Mouse (Mus musculus): Measurements from ENCODE around the gene Ankrd39.
"Not testable (repeated sequence)": the region's sequence is repeated elsewhere in the genome, so short reads cannot be mapped to it uniquely, and the experiment has no call there.

Ankrd39 gene

GRCm38 (mm10) chr1:36554633-36555399 lies 7.6 kb upstream of the Ankrd39 start:
- DNase-seq (ENCODE audit: low read depth, low spot score): no peak

- DNase-seq (ENCODE audit: low read depth, low spot score): no peak
These were observed 5.3 kb upstream of the Ankrd39 start for GRCm38 (mm10) chr1:36552506-36552905.

- DNase-seq (ENCODE audit: low read depth, low spot score): no peak
These were observed 4.7 kb upstream of the Ankrd39 start for GRCm38 (mm10) chr1:36551904-36552303.

GRCm38 (mm10) chr1:36550075-36550863 lies 3.0 kb upstream of the Ankrd39 start:
- no peak for DNase-seq (ENCODE audit: low read depth, low spot score)

GRCm38 (mm10) chr1:36549491-36549890 lies 2.2 kb upstream of the Ankrd39 start:
- no peak for DNase-seq (ENCODE audit: low read depth, low spot score)

GRCm38 (mm10) chr1:36548771-36549170 lies 1.5 kb upstream of the Ankrd39 start:
- DNase-seq (ENCODE audit: low read depth, low spot score): no peak

GRCm38 (mm10) chr1:36547981-36548598 lies 845 bp upstream of the Ankrd39 start:
- no peak for DNase-seq (ENCODE audit: low read depth, low spot score)

GRCm38 (mm10) chr1:36545845-36546600 lies 1.2 kb downstream of the Ankrd39 start:
- DNase-seq (ENCODE audit: low read depth, low spot score): no peak

GRCm38 (mm10) chr1:36545382-36545781 lies 1.9 kb downstream of the Ankrd39 start:
- DNase-seq (ENCODE audit: low read depth, low spot score): no peak

GRCm38 (mm10) chr1:36542925-36543324 lies 4.3 kb downstream of the Ankrd39 start:
- DNase-seq (ENCODE audit: low read depth, low spot score): no peak

- no peak for DNase-seq (ENCODE audit: low read depth, low spot score)
These were observed 5.4 kb downstream of the Ankrd39 start for GRCm38 (mm10) chr1:36541844-36542243.

- no peak for DNase-seq (ENCODE audit: low read depth, low spot score)
These were observed 6.4 kb downstream of the Ankrd39 start for GRCm38 (mm10) chr1:36540807-36541206.

- no peak for DNase-seq (ENCODE audit: low read depth, low spot score)
These were observed 7.1 kb downstream of the Ankrd39 start for GRCm38 (mm10) chr1:36540132-36540531.

GRCm38 (mm10) chr1:36539186-36539585 lies 8.1 kb downstream of the Ankrd39 start, which contains the start of gene Gm42417:
Gene Gm42417, minus strand, starts transcription at chr1:36539429.
- no peak for DNase-seq (ENCODE audit: low read depth, low spot score)

- no peak for DNase-seq (ENCODE audit: low read depth, low spot score)
These were observed 8.5 kb downstream of the Ankrd39 start for GRCm38 (mm10) chr1:36538727-36539126.

- not testable (repeated sequence) for DNase-seq (ENCODE audit: low read depth, low spot score)
These were observed 10.5 kb downstream of the Ankrd39 start, which contains the start of gene Ankrd23 for GRCm38 (mm10) chr1:36536783-36537182. Gene Ankrd23, minus strand, starts transcription at chr1:36536883.

- no peak for DNase-seq (ENCODE audit: low read depth, low spot score)
These were observed 10.9 kb downstream of the Ankrd39 start for GRCm38 (mm10) chr1:36536397-36536728.

GRCm38 (mm10) chr1:36535477-36536396 lies 11.5 kb downstream of the Ankrd39 start:
- no peak for DNase-seq (ENCODE audit: low read depth, low spot score)

- no peak for DNase-seq (ENCODE audit: low read depth, low spot score)
These were observed 12.6 kb downstream of the Ankrd39 start for GRCm38 (mm10) chr1:36534595-36535058.

- no peak for DNase-seq (ENCODE audit: low read depth, low spot score)
These were observed 13.7 kb downstream of the Ankrd39 start for GRCm38 (mm10) chr1:36533546-36533945.

Data from retina, postnatal 7 days (tissue).